Mouse (Mus musculus) brain, embryonic 14.5 days (tissue): ENCODE measurements around the gene Gatb.

ENCODE experiments used
- CTCF ChIP-seq: fragments of 200-500 bp; IDR thresholded peaks from 2 replicates; pipeline ENCODE4 v1.5.1; 2012; ENCODE audit warnings: inconsistent platforms, mild to moderate bottlenecking, moderate library complexity, borderline replicate concordance; ENCODE audit not compliant: insufficient read depth, insufficient read length; ENCODE audit errors: extremely low read depth
- POLR2A ChIP-seq: fragments of 200-500 bp; IDR thresholded peaks from 2 replicates; pipeline ENCODE4 v1.6.1; 2012; ENCODE audit warnings: mild to moderate bottlenecking, inconsistent platforms, borderline replicate concordance; ENCODE audit not compliant: poor library complexity, insufficient read depth, insufficient read length, severe bottlenecking; ENCODE audit errors: extremely low read depth

- no peak for TF ChIP-seq POLR2A
- no peak for TF ChIP-seq CTCF
Measured at GRCm38 (mm10) chr3:85649176-85649575, 75.3 kb downstream of the Gatb start.
